Mouse (Mus musculus) hindbrain, postnatal 0 days (tissue): Measurements from ENCODE around the gene Cyp4a32. TPM values are rescaled to one million over a fixed set of nuclear protein-coding genes. Genes with fewer than 3 reads are reported as not detected.
"Not testable (repeated sequence)": the region's sequence is repeated elsewhere in the genome, so short reads cannot be mapped to it uniquely, and the experiment has no call there.

Source experiments
- ATAC-seq: fragments of 200-750 bp; cut with Nextera tagmentation; 2 replicates; pipeline ENCODE4 v1.8.0; 2017; ENCODE audit warnings: mild to moderate bottlenecking, moderate TSS enrichment, moderate library complexity
- DNase-seq: peaks from one replicate; pipeline ENCODE4 v3.0.0-alpha.2; 2015; ENCODE audit warnings: low spot score
- H3K27ac ChIP-seq: fragments of 300-500 bp; sonication (generic); 2 replicates; pipeline ENCODE4 v1.5.1; 2014; ENCODE audit warnings: mild to moderate bottlenecking
- H3K27me3 ChIP-seq: fragments of 300-500 bp; sonication (generic); 2 replicates; pipeline ENCODE4 v1.6.1; 2014; ENCODE audit warnings: low read length, mixed read lengths; ENCODE audit not compliant: insufficient read depth
- H3K36me3 ChIP-seq: fragments of 300-500 bp; sonication (generic); 2 replicates; pipeline ENCODE4 v1.6.1; 2014; ENCODE audit warnings: low read length, mixed read lengths; ENCODE audit not compliant: insufficient read depth
- H3K4me1 ChIP-seq: fragments of 300-500 bp; sonication (generic); 2 replicates; pipeline ENCODE4 v1.6.1; 2014; ENCODE audit warnings: antibody characterized with exemption, low read length, mixed read lengths; ENCODE audit not compliant: insufficient read depth
- H3K4me2 ChIP-seq: fragments of 300-500 bp; sonication (generic); 2 replicates; pipeline ENCODE4 v1.6.1; 2014; ENCODE audit warnings: low read depth, mild to moderate bottlenecking, low read length, moderate library complexity, mixed read lengths
- H3K4me3 ChIP-seq: fragments of 300-500 bp; sonication (generic); 2 replicates; pipeline ENCODE4 v1.5.1; 2014; ENCODE audit warnings: low read length
- H3K9ac ChIP-seq: fragments of 300-500 bp; sonication (generic); replicated peaks from 2 replicates; pipeline ENCODE4 v1.6.1; 2014; ENCODE audit warnings: mild to moderate bottlenecking, low read length, moderate library complexity, mixed read lengths
- H3K9me3 ChIP-seq: fragments of 300-500 bp; sonication (generic); 2 replicates; pipeline ENCODE4 v1.6.1; 2016; ENCODE audit warnings: low read length, mixed read lengths
- CTCF ChIP-seq: IDR thresholded peaks from 2 replicates; pipeline ENCODE4 v1.5.1; 2016; ENCODE audit warnings: antibody characterized with exemption, control low read depth, low read depth
- WGBS: fragments of 180-500 bp; shearing (Covaris S2); extraction: QIAGEN DNeasy Blood & Tissue Kit; methylation state at CpG from one replicate; pipeline ENCODE4 v1.1.7; 2014; 5-methylcytosine and 5-hydroxymethylcytosine counted together
- polyA plus RNA-seq: library from polyadenylated mRNA; unstranded; fragments of >200 nt; fragmentation: Nextera tagmentation; extraction: Ambion mirVana; gene quantifications from 2 replicates; pipeline ENCODE4 v1.2.1, GENCODE M21; 2015
- total RNA-seq: library from RNA; depleted of rRNA; stranded (reverse); fragments of >200 nt; gene quantifications from 2 replicates; pipeline ENCODE4 v1.2.3, GENCODE M21; 2014

Cyp4a32 gene
- total and polyA plus RNA-seq, 2 experiments from 2014 or later = not detected

DNA sequence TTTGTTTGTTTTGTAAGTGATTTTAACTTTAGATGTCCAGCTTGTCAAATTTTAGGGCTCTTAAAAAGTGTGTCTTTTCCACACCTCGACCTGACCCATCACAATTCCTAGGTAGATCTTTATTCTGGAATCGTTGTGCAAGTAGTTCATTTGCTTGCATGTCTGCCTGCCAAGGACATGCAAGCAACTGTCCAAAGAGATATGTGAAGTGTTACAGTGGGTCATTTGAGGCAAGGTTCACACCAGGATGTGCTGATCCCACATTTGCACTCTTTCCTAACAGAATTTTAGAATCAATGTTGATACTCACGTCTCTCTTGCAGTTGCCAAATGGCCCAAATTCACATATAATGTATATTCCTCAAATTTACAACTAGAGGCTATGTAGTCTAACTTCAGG, 25.5 kb upstream of the Cyp4a32 start:
- DNase-seq = no peak
- no peaks in the 10 kb centered on the region for H3K9me3 ChIP-seq
- no peak overlapping the region for H3K4me2 ChIP-seq
- H3K4me1 ChIP-seq = no peaks in the 10 kb centered on the region
- H3K4me3 ChIP-seq = no peak overlapping the region
- no peaks in the 10 kb centered on the region for H3K27me3 ChIP-seq
- ATAC-seq = no peak
- TF ChIP-seq CTCF = no peak
- no peak overlapping the region for H3K9ac ChIP-seq
- 86% methylated on average over 3 of the region's 3 CpGs for WGBS
- no peak overlapping the region for H3K27ac ChIP-seq
- no peaks in the 10 kb centered on the region for H3K36me3 ChIP-seq

DNA sequence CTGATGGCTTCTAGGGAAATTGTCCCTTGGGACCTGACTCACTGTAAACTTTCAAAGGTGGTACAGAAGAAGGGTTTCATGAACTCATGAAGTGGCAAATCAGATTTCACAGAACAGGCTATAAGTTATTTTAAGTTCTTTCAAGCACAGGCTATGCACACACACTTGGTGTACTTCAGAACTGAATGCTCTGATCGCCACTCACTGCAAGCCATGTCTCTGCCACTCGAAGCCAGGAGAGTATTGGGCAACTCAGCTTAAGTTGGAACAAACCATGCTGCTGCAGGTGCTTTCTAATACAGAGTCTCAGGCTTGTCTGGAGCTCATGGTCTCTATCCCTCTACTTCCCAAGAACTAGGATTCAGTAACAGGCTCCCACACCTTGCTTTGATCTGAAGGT, 25.0 kb upstream of the Cyp4a32 start:
- no peak for DNase-seq
- 82% methylated on average over 2 of the region's 2 CpGs for WGBS
- Histone ChIP-seq H3K9ac (no peak overlapping the region), H3K27ac (no peak overlapping the region), H3K36me3 (no peaks in the 10 kb centered on the region), H3K27me3 (no peaks in the 10 kb centered on the region), H3K4me2 (no peak overlapping the region), H3K9me3 (no peaks in the 10 kb centered on the region), H3K4me3 (no peak overlapping the region), H3K4me1 (no peaks in the 10 kb centered on the region)
- no peak for ATAC-seq
- no peak for TF ChIP-seq CTCF

GRCm38 (mm10) chr4:115583036-115583435, 17.7 kb upstream of the Cyp4a32 start:
- Histone ChIP-seq H3K4me3 (no peak overlapping the region), H3K4me1 (no peaks in the 10 kb centered on the region), H3K4me2 (no peak overlapping the region), H3K27me3 (no peaks in the 10 kb centered on the region), H3K9me3 (no peaks in the 10 kb centered on the region), H3K9ac (no peak overlapping the region), H3K36me3 (no peaks in the 10 kb centered on the region), H3K27ac (no peak overlapping the region)
- TF ChIP-seq CTCF = no peak
- DNase-seq (no peak), ATAC-seq (no peak)

DNA sequence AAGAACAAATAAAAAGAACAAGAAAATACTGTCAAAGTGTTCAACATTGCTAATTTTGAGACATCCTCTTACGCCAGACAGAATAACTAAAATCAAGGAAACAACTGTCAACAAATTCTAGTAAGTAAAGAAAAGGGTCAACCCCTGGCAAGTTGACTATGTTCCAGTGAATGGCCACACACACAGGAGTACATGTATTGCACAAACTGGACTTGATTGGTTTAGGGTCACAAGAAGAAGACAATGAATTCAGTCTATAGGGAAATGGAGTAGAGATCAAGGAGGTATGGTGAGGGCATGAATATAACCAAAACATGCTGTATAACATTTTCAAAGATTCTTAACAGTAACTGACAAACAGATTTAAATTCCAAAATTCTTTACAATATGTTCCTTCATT, 4.4 kb upstream of the Cyp4a32 start:
- Histone ChIP-seq H3K27me3 (no peaks in the 10 kb centered on the region), H3K4me3 (no peak overlapping the region), H3K9ac (no peak overlapping the region), H3K9me3 (no peaks in the 10 kb centered on the region), H3K4me2 (no peak overlapping the region), H3K36me3 (no peaks in the 10 kb centered on the region), H3K27ac (no peak overlapping the region), H3K4me1 (no peaks in the 10 kb centered on the region)
- ATAC-seq (no peak), DNase-seq (no peak)
- no peak for TF ChIP-seq CTCF
- 91% methylated on average over 1 of the region's 1 CpGs for WGBS

DNA sequence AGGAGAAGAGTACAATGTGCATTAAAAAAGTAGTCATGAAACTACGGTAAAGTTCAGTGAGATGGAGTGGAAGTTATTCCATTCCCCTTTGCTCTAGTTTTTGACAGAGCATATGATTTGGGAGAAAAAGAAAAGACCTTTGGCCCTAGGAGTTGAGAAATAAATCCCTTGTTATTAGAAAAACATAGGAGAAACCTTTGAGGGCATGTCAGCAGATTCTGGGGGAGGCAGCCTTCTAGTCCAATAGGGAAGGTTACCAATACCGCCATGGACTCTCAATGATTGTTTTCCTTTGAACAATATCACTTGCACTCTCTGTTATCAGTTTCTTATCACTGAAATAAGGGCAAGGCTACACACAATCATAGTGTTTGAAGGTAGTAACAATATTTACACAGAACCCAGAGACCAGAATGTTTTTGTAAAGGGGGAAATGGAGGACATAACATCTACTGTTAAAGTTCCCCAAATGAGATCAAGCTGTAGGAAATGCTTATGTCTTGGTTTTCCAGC, 3.9 kb upstream of the Cyp4a32 start:
- H3K4me1 ChIP-seq = no peaks in the 10 kb centered on the region
- no peak overlapping the region for H3K27ac ChIP-seq
- TF ChIP-seq CTCF = no peak
- no peak overlapping the region for H3K4me3 ChIP-seq
- no peak overlapping the region for H3K4me2 ChIP-seq
- DNase-seq (no peak), ATAC-seq (no peak)
- H3K27me3 ChIP-seq = no peaks in the 10 kb centered on the region
- H3K9me3 ChIP-seq = no peaks in the 10 kb centered on the region
- no peak overlapping the region for H3K9ac ChIP-seq
- 82% methylated on average over 2 of the region's 2 CpGs for WGBS
- H3K36me3 ChIP-seq = no peaks in the 10 kb centered on the region

- H3K4me2 ChIP-seq = no peak overlapping the region
- H3K4me3 ChIP-seq = no peak overlapping the region
- no peak overlapping the region for H3K27ac ChIP-seq
- H3K9me3 ChIP-seq = no peaks in the 10 kb centered on the region
- H3K4me1 ChIP-seq = no peaks in the 10 kb centered on the region
- no peak for DNase-seq
- no peaks in the 10 kb centered on the region for H3K36me3 ChIP-seq
- no peak for TF ChIP-seq CTCF
- H3K27me3 ChIP-seq = no peaks in the 10 kb centered on the region
- no peak for ATAC-seq
- H3K9ac ChIP-seq = no peak overlapping the region
These were observed 13.2 kb downstream of the Cyp4a32 start for GRCm38 (mm10) chr4:115614005-115614404.

DNA sequence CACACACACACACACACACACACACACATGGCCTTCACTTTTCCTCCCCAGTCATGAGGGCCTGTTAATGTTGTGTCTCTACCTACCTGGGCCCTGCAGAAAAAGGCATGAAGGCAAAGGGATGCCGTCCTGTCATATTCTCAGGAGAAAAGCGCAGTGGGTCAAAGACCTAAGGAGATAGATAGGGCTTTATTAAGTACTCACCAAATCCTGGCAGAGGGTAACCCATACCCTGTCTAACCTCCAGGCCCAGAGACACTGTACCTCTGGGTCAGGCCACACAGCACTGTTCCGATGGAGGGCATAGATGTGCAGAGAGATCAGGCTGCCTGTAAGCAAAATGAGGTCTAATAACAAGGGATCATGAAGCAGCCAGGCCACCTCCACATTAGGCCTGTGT, 24.8 kb downstream of the Cyp4a32 start:
- H3K4me2 ChIP-seq, ATAC-seq, H3K9me3 ChIP-seq, H3K27ac ChIP-seq, H3K9ac ChIP-seq, H3K27me3 ChIP-seq, H3K4me3 ChIP-seq, H3K36me3 ChIP-seq, H3K4me1 ChIP-seq, DNase-seq: not testable (repeated sequence)
- WGBS = 83% methylated on average over 3 of the region's 3 CpGs
